Mouse (Mus musculus) left cerebral cortex, adult 11 months (tissue): ENCODE results near the gene Rab40c.

Source experiments
- DNase-seq: peaks from one replicate; pipeline ENCODE4 v3.0.0; 2022; ENCODE audit warnings: low spot score

Rab40c gene

GRCm38 (mm10) chr17:25843636-25844395 is 75.7 kb downstream of the Rab40c start:
- no peak for DNase-seq

GRCm38 (mm10) chr17:25843122-25843521 is 76.4 kb downstream of the Rab40c start:
- DNase-seq: no peak

- DNase-seq: no peak
These were observed 77.0 kb downstream of the Rab40c start for GRCm38 (mm10) chr17:25842509-25842908.

GRCm38 (mm10) chr17:25841117-25841880 is 78.2 kb downstream of the Rab40c start, which contains the start of gene Gm20683:
Gene Gm20683, minus strand, starts transcription at chr17:25841763.
- no peak for DNase-seq

- no peak for DNase-seq
These were observed 79.0 kb downstream of the Rab40c start for GRCm38 (mm10) chr17:25840519-25840918.

- DNase-seq: no peak
These were observed 79.9 kb downstream of the Rab40c start for GRCm38 (mm10) chr17:25839455-25840235.

GRCm38 (mm10) chr17:25838904-25839303 is 80.6 kb downstream of the Rab40c start:
- DNase-seq: no peak

GRCm38 (mm10) chr17:25837533-25837932 is 82.0 kb downstream of the Rab40c start:
- no peak for DNase-seq

GRCm38 (mm10) chr17:25837076-25837410 is 82.5 kb downstream of the Rab40c start, which contains the start of gene Rhbdl1:
Gene Rhbdl1, minus strand, starts transcription at chr17:25837295.
- DNase-seq: peak; percentile 81

GRCm38 (mm10) chr17:25836397-25837075 is 83.0 kb downstream of the Rab40c start:
- DNase-seq: no peak

- DNase-seq: no peak
These were observed 83.7 kb downstream of the Rab40c start for GRCm38 (mm10) chr17:25835816-25836215.

GRCm38 (mm10) chr17:25835301-25835700 is 84.2 kb downstream of the Rab40c start:
- no peak for DNase-seq

GRCm38 (mm10) chr17:25834595-25835222 is 84.8 kb downstream of the Rab40c start:
- no peak for DNase-seq

- DNase-seq: no peak
These were observed 85.4 kb downstream of the Rab40c start for GRCm38 (mm10) chr17:25833961-25834594.

GRCm38 (mm10) chr17:25833291-25833663 is 86.2 kb downstream of the Rab40c start, which contains the start of gene Stub1:
Gene Stub1, minus strand, starts transcription at chr17:25833404.
- peak; percentile 82 for DNase-seq

- DNase-seq: peak; percentile 99
These were observed 86.9 kb downstream of the Rab40c start for GRCm38 (mm10) chr17:25832436-25833290.
